Mouse (Mus musculus) liver, embryonic 12.5 days (tissue): ENCODE results near the gene Diexf. TPM values are rescaled to one million over a fixed set of nuclear protein-coding genes. Genes with fewer than 3 reads are reported as not detected.

Experiments
- ATAC-seq: fragments of 200-750 bp; cut with Nextera tagmentation; 2 replicates; pipeline ENCODE4 v1.8.0; 2017; ENCODE audit warnings: moderate number of reproducible peaks, mild to moderate bottlenecking, moderate library complexity
- H3K27ac ChIP-seq: fragments of 300-500 bp; sonication (generic); 2 replicates; pipeline ENCODE4 v1.5.1; 2016; ENCODE audit warnings: mild to moderate bottlenecking
- H3K27me3 ChIP-seq: fragments of 300-500 bp; sonication (generic); replicated peaks from 2 replicates; pipeline ENCODE4 v1.6.1; 2016; ENCODE audit warnings: mild to moderate bottlenecking, moderate library complexity
- H3K36me3 ChIP-seq: fragments of 300-500 bp; sonication (generic); 2 replicates; pipeline ENCODE4 v1.6.1; 2016; ENCODE audit warnings: mild to moderate bottlenecking, moderate library complexity
- H3K4me1 ChIP-seq: fragments of 300-500 bp; sonication (generic); 2 replicates; pipeline ENCODE4 v1.6.1; 2016
- H3K4me2 ChIP-seq: fragments of 300-500 bp; sonication (generic); 2 replicates; pipeline ENCODE4 v1.6.1; 2016; ENCODE audit warnings: mild to moderate bottlenecking, moderate library complexity
- H3K4me3 ChIP-seq: fragments of 300-500 bp; sonication (generic); 2 replicates; pipeline ENCODE4 v1.5.1; 2016; ENCODE audit warnings: mild to moderate bottlenecking, moderate library complexity
- H3K9ac ChIP-seq: fragments of 300-500 bp; sonication (generic); 2 replicates; pipeline ENCODE4 v1.6.1; 2016; ENCODE audit warnings: mild to moderate bottlenecking, moderate library complexity
- H3K9me3 ChIP-seq: fragments of 300-500 bp; sonication (generic); replicated peaks from 2 replicates; pipeline ENCODE4 v1.6.1; 2016; ENCODE audit warnings: mild to moderate bottlenecking, moderate library complexity
- WGBS: fragments of 180-500 bp; shearing (Covaris S2); methylation state at CpG from one replicate; pipeline ENCODE4 v1.1.7; 2016; ENCODE audit not compliant: insufficient replicate concordance; 5-methylcytosine and 5-hydroxymethylcytosine counted together
- polyA plus RNA-seq: library from polyadenylated mRNA; unstranded; fragments of >200 nt; fragmentation: Nextera tagmentation; extraction: Ambion mirVana; gene quantifications from 2 replicates; pipeline ENCODE4 v1.2.1, GENCODE M21; 2016

Diexf gene
- 4.4 and 5.4 TPM in 2 replicates for polyA plus RNA-seq

DNA sequence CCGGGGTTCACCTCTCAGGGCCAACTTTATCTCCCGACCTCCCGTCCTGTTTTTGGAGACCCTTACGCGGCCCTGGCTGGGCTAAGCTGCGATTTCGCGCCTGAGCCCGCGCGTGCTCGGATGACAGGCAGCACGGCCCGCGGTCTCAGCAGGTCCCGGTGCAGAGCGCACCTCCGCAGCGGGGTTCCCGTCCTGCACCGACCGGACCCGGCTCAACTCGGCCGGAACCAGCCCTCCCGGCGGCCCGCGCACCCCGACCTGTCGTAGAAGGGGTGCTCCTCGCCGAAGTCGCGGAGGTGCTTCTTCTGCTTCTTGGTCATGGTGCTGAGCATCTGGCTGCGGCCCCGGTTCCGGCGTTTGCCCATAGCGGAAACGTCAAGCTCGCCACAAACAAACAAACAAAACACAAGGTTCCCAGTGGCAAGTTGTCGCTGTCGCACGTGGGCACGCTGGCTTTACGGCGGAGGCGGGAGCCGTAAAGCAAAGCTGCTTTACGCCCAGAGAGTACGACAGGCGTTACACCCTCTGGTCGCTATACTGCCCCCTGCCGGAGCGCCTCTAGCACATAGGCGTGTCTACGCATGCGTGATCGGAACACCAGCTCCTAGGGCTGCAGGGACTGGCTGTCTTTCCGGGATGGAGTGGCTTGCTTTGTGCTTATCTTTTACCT is at the start of gene Diexf:
TSS of gene Diexf (minus strand) at position 487 of the 670 bp plus-strand sequence.
- Histone ChIP-seq H3K9me3 (no peaks in the 10 kb centered on the region), H3K27me3 (peaks cover 7% of the 10 kb centered on the region; the same call in 1 of the 2 replicates), H3K4me1 (peaks cover 23% of the 10 kb centered on the region), H3K4me3 (peak within 1 kb of the TSS; percentile 99), H3K4me2 (peak within 1 kb of the TSS; percentile 86), H3K36me3 (peaks cover 31% of the 10 kb centered on the region), H3K9ac (peak within 1 kb of the TSS; percentile 90), H3K27ac (peak within 1 kb of the TSS; percentile 73)
- peak; percentile 95 for ATAC-seq
- WGBS = under 1% methylated on average over 61 of the region's 61 CpGs

DNA sequence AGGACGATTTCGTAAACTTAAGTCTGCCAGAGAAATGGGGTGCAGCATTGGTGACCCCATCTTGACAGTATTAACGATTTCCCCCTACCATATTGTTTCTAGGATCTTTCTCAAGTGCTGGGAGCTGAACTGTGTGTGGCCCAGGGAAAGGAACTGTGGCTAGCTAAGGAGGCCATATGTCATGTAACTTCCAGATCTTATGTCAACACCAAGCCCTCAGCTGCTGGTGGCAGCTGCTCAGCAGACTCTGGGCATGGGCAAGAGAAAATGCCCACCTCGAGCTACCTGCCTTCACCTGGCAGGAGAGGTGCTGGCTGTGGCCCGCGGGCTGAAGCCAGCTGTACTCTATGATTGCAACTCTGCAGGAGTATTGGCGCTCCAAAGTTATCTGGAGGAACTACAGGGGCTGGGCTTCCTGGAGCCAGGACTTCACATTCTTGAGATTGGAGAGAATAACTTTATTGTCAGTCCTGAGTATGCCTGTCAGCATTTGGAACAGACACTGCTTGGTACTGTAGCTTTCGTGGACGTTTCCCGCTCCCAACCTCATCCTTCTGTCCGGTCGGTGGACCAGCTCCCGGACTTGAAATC is 44.2 kb upstream of the Diexf start:
- WGBS = 72% methylated on average over 13 of the region's 13 CpGs
- Histone ChIP-seq H3K4me1 (peaks cover 32% of the 10 kb centered on the region), H3K4me2 (peak overlapping the region; percentile 90), H3K4me3 (peak overlapping the region; percentile 79), H3K9me3 (no peaks in the 10 kb centered on the region), H3K27ac (peak overlapping the region; percentile 85), H3K27me3 (no peaks in the 10 kb centered on the region), H3K36me3 (no peaks in the 10 kb centered on the region), H3K9ac (peak overlapping the region; percentile 84)
- no peak for ATAC-seq

DNA sequence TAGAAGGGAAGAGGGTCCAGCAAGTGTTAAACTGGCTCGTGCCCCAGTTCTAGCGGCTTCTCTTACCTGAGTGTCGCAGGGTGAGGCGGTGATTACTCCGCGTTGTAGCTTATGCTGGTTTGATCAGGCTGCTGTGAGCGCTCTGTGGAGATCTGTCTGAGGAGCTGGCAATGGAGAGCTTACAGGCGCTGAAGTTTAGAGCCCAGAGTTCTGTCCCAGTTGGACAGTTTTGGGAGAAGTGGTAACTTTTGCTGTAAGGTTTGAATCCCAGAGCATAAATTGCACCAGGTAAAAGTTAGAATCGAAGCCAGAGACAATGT is 43.7 kb upstream of the Diexf start:
- 10% methylated on average over 9 of the region's 9 CpGs for WGBS
- Histone ChIP-seq H3K4me2 (peak overlapping the region; percentile 90), H3K27ac (peak overlapping the region; percentile 85), H3K9ac (peak overlapping the region; percentile 84), H3K36me3 (no peaks in the 10 kb centered on the region), H3K4me3 (peak overlapping the region; percentile 79), H3K27me3 (no peaks in the 10 kb centered on the region), H3K4me1 (peaks cover 32% of the 10 kb centered on the region), H3K9me3 (no peaks in the 10 kb centered on the region)
- no peak for ATAC-seq

DNA sequence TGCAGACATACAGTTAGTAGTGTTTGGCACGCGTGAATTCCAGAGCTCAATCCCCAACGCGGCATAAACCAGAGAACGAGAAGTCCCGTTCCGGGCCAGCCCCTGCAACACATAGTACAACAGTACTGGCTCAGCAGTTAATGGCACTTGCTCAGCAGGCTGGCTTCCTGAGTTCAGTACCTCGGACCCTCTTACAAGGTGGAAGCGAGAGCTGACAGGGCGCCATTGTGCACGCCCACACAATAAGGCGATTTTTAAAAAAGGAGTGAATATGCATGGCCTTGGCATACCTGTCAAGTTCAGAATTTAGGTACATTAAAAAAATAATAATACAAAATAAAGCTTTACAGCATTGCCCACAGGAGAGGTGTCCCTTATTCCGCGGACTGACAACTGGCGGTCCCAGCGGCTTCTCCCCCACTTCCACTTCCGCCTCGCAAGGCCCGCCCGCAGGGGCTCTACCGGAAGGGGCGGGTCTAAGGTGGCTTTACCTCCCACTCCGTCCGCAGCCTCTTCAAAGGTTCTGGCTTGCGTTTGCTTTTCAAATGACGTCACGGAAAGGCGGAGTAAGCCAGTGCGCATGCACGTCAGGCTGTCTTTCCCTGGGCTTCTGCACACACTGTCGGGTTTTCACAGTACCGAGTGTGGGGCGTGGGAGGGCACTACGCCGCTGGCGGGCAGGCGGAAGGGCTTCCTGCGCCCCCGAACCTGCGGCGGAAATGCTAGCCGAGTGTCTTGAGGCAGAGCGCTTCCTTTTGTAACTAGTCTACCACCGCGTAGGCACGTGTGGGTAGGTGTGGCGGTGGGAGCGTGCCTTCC is 43.1 kb upstream of the Diexf start:
- H3K4me3 ChIP-seq = peak overlapping the region; percentile 79
- no peaks in the 10 kb centered on the region for H3K9me3 ChIP-seq
- H3K4me2 ChIP-seq = peak overlapping the region; percentile 90
- H3K9ac ChIP-seq = peak overlapping the region; percentile 86
- H3K27me3 ChIP-seq = no peaks in the 10 kb centered on the region
- peak overlapping the region; percentile 85 for H3K27ac ChIP-seq
- H3K36me3 ChIP-seq = no peaks in the 10 kb centered on the region
- 1% methylated on average over 48 of the region's 48 CpGs for WGBS
- peaks cover 32% of the 10 kb centered on the region for H3K4me1 ChIP-seq
- peak; percentile 99 for ATAC-seq

DNA sequence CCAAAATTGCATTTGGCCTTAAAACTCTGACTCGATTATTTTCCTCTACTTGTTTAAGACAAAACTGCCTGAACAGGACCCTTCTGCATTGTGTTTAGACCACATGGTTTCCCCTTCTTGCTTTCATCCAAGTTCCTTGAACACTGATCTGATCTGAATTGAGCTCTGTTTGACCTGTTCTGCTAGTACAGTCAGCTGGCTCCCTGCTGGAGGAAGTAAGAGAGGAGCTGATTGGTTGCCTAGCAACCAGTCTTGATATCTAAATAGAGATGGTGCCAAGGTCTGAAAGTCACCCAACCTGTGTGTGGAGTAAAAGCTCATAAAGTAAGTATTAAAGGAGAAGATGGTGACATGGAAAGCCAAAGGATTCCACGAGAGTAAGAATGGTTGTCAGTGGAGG is 39.8 kb upstream of the Diexf start:
- WGBS = 72% methylated on average over 2 of the region's 2 CpGs
- no peak for ATAC-seq

DNA sequence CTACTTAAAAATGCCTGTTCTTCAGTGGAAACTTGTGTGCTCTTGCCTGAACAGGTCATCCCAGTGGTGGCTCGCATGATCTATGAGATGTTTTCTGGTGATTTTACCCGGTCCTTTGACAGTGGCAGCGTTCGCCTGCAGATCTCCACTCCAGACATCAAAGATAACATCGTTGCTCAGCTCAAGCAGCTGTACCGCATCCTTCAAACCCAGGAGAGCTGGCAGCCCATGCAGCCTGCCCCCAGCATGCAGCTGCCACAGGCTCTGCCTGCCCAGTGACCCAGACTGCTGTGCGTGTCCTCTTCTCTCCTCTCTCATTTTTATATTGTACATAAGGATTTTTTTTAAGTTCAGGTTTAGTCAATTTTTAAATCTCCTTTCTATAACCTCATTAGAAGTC is 39.2 kb upstream of the Diexf start:
- H3K4me3 ChIP-seq = no peak overlapping the region
- H3K36me3 ChIP-seq = no peaks in the 10 kb centered on the region
- H3K4me2 ChIP-seq = no peak overlapping the region
- no peak for ATAC-seq
- WGBS = 76% methylated on average over 7 of the region's 7 CpGs
- H3K9me3 ChIP-seq = no peaks in the 10 kb centered on the region
- H3K9ac ChIP-seq = no peak overlapping the region
- H3K4me1 ChIP-seq = peaks cover 15% of the 10 kb centered on the region
- H3K27ac ChIP-seq = no peak overlapping the region
- no peaks in the 10 kb centered on the region for H3K27me3 ChIP-seq

More for the DNA sequence above, 39.8 kb upstream of the Diexf start:
- H3K4me3 ChIP-seq = no peak overlapping the region
- H3K27me3 ChIP-seq = no peaks in the 10 kb centered on the region
- peaks cover 21% of the 10 kb centered on the region for H3K4me1 ChIP-seq
- H3K4me2 ChIP-seq = no peak overlapping the region
- no peaks in the 10 kb centered on the region for H3K9me3 ChIP-seq
- no peaks in the 10 kb centered on the region for H3K36me3 ChIP-seq
- H3K27ac ChIP-seq = no peak overlapping the region
- no peak overlapping the region for H3K9ac ChIP-seq

DNA sequence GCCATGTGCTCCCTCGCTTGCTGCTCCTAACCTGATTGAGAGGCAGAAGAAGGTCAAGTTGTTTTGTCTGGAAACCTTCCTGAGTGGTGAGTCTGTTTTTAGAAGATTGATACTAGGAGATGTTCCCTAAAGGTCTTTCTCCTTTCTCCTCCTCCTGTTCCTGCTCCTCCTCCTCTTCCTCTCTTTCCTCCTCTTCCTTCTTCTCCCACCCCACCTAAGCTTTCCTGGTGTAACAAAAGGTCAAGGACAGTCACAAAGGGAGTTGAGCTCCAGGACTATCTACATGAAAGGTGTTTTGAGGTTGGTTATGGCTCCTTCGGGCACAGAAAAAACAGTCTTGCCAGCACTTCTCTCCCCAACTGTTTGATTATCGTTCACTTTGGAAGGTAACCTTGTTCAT is 37.7 kb upstream of the Diexf start, which contains the start of gene A130010J15Rik:
TSS of gene A130010J15Rik (plus strand) at position 301 of the 400 bp plus-strand sequence.
- no peak within 1 kb of the TSS for H3K4me3 ChIP-seq
- H3K4me2 ChIP-seq = no peak within 1 kb of the TSS
- H3K9ac ChIP-seq = no peak within 1 kb of the TSS
- no peaks in the 10 kb centered on the region for H3K9me3 ChIP-seq
- H3K27me3 ChIP-seq = 0 out of 2 replicates have a peak, but pooled peaks cover 4% of the 10 kb centered on the region
- no peak for ATAC-seq
- no peak within 1 kb of the TSS for H3K27ac ChIP-seq
- 66% methylated on average over 3 of the region's 3 CpGs for WGBS
- H3K36me3 ChIP-seq = no peaks in the 10 kb centered on the region
- H3K4me1 ChIP-seq = peaks cover 9% of the 10 kb centered on the region

DNA sequence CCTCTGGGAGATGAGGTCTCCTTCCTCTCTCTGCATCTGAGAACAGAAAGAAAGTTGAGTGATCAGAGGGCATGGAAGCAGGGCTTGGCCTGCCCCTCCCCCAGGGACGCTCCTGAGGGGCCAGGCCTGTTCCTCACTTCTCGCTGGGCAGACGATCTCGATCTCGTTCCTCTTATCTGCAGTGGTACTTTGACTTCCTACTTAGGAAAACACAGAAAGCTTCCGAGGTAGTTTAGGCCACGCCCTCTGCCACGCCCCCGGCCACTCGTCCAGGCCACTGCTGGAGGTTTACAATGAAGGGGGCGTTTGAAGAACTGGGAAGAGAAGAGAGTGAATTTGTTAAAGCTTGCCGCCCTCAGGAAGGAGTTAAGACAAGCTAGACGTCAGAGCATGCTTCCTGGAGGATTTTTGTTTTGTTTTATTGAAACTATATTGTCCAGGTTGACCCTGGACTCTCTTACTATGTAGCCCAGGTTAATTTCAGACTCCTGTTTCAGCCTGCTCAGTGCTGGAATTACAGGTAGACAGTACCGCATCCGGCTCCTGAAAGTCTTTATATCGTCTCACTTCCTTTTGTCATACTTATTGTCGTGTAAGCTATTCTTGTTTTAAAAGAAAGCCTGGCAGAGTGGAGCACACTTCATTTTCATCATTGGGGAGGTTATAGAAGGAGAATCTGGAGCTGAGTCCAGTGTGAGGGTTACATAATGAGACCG is 30.4 kb upstream of the Diexf start:
- Histone ChIP-seq H3K27ac (no peak overlapping the region), H3K36me3 (no peaks in the 10 kb centered on the region), H3K9me3 (no peaks in the 10 kb centered on the region), H3K4me1 (peaks cover 34% of the 10 kb centered on the region), H3K9ac (no peak overlapping the region), H3K27me3 (peaks cover 6% of the 10 kb centered on the region; the same call in 1 of the 2 replicates), H3K4me3 (peak overlapping the region; percentile 31), H3K4me2 (peak overlapping the region; percentile 56)
- peak; percentile 66 for ATAC-seq
- 13% methylated on average over 18 of the region's 18 CpGs for WGBS

DNA sequence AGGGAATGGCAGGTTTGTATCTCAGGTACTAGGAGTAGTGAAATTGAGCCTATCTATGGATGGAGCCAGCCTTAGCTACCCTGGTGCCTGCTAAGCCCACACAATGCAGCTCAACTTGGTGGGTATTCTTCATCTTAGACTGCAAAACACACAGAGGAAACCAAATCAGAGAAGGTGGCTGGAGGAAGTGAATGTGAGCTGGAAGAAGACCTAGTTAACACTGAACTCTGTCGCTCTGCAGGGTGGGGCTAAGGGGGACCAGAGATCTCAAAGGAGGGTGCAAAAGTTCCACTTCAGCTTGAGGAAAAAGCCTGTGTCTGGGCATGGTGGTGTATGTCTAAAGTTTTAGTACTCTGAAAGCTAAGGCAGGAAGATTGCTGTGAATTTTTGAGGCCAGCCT is 29.5 kb upstream of the Diexf start:
- Histone ChIP-seq H3K4me2 (0 out of 2 replicates have a peak overlapping the region, but pooled peaks have one; percentile 56), H3K9me3 (no peaks in the 10 kb centered on the region), H3K4me3 (no peak overlapping the region), H3K27ac (no peak overlapping the region), H3K27me3 (peaks cover 12% of the 10 kb centered on the region; the same call in 1 of the 2 replicates), H3K4me1 (peaks cover 34% of the 10 kb centered on the region), H3K9ac (no peak overlapping the region), H3K36me3 (no peaks in the 10 kb centered on the region)
- WGBS = 27% methylated on average over 1 of the region's 1 CpGs
- ATAC-seq = no peak

DNA sequence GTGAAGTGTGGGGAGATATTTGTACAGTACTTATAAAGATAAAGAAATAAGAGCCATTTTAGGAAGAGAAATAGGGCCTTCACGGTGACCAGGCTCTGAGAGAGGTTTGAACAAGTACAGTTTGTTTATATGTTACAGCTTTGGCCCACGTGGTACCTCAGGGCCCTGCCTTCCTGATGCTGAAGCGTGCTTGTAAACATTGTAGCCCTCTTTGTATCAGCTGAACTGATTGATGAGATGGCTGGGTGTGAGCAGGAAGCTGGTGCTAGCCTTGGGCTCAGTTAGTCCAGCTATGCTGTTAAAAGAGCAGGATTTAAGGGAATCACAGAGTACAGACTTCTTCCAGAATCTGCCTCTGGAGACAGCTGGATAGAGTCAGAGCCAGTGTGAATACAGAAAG is 29.1 kb upstream of the Diexf start:
- H3K4me1 ChIP-seq = peaks cover 34% of the 10 kb centered on the region
- H3K4me2 ChIP-seq = no peak overlapping the region
- no peak for ATAC-seq
- no peaks in the 10 kb centered on the region for H3K9me3 ChIP-seq
- no peak overlapping the region for H3K4me3 ChIP-seq
- H3K36me3 ChIP-seq = no peaks in the 10 kb centered on the region
- H3K27ac ChIP-seq = no peak overlapping the region
- no peak overlapping the region for H3K9ac ChIP-seq
- H3K27me3 ChIP-seq = peaks cover 17% of the 10 kb centered on the region
- 53% methylated on average over 3 of the region's 3 CpGs for WGBS

DNA sequence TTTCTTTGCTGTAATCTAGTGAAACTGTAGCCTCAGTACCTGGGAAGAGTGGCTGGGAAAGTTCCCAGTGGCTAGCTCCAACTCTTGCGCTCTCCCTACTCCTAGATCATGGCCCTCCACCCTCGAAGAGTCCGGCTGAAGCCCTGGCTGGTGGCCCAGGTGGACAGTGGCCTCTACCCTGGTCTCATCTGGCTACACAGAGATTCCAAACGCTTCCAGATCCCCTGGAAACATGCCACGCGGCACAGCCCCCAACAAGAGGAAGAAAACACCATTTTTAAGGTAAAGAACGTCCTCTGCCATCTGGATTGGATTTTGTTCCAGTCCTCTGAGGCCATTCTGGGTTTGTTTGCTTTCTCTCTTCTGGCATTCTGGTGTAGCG is 27.0 kb upstream of the Diexf start:
- Histone ChIP-seq H3K9ac (no peak overlapping the region), H3K27ac (no peak overlapping the region; the same call in 1 of the 2 replicates), H3K27me3 (peaks cover 33% of the 10 kb centered on the region), H3K9me3 (no peaks in the 10 kb centered on the region), H3K4me3 (no peak overlapping the region), H3K4me2 (no peak overlapping the region), H3K36me3 (no peaks in the 10 kb centered on the region), H3K4me1 (peaks cover 47% of the 10 kb centered on the region)
- no peak for ATAC-seq
- WGBS = 63% methylated on average over 8 of the region's 8 CpGs
